Mouse (Mus musculus) neural tube, embryonic 13.5 days (tissue): ENCODE results near the gene Krtap3-1. TPM values are rescaled to one million over a fixed set of nuclear protein-coding genes. Genes with fewer than 3 reads are reported as not detected.
"Not testable (repeated sequence)": the region's sequence is repeated elsewhere in the genome, so short reads cannot be mapped to it uniquely, and the experiment has no call there.

Source experiments
- ATAC-seq: fragments of 200-750 bp; cut with Nextera tagmentation; 2 replicates; pipeline ENCODE4 v1.8.0; 2017; ENCODE audit warnings: low read depth, mild to moderate bottlenecking, moderate TSS enrichment, moderate library complexity
- H3K27ac ChIP-seq: fragments of 300-500 bp; sonication (generic); replicated peaks from 2 replicates; pipeline ENCODE4 v1.5.1; 2015; ENCODE audit warnings: moderate library complexity, mild to moderate bottlenecking, inconsistent platforms
- H3K27me3 ChIP-seq: fragments of 300-500 bp; sonication (generic); 2 replicates; pipeline ENCODE4 v1.6.1; 2015; ENCODE audit warnings: mild to moderate bottlenecking, inconsistent platforms
- H3K36me3 ChIP-seq: fragments of 300-500 bp; sonication (generic); 2 replicates; pipeline ENCODE4 v1.6.1; 2015; ENCODE audit warnings: mild to moderate bottlenecking, inconsistent platforms
- H3K4me1 ChIP-seq: fragments of 300-500 bp; sonication (generic); replicated peaks from 2 replicates; pipeline ENCODE4 v1.6.1; 2015; ENCODE audit warnings: inconsistent platforms
- H3K4me2 ChIP-seq: fragments of 300-500 bp; sonication (generic); 2 replicates; pipeline ENCODE4 v1.6.1; 2015; ENCODE audit warnings: inconsistent platforms, mild to moderate bottlenecking, moderate library complexity
- H3K4me3 ChIP-seq: fragments of 300-500 bp; sonication (generic); 2 replicates; pipeline ENCODE4 v1.5.1; 2015; ENCODE audit warnings: mild to moderate bottlenecking, inconsistent platforms
- H3K9ac ChIP-seq: fragments of 300-500 bp; sonication (generic); 2 replicates; pipeline ENCODE4 v1.6.1; 2015; ENCODE audit warnings: moderate library complexity, mild to moderate bottlenecking, inconsistent platforms
- H3K9me3 ChIP-seq: fragments of 300-500 bp; sonication (generic); 2 replicates; pipeline ENCODE4 v1.6.1; 2016; ENCODE audit warnings: inconsistent platforms
- WGBS: fragments of 180-500 bp; shearing (Covaris S2); methylation state at CpG from one replicate; pipeline ENCODE4 v1.1.7; 2015; 5-methylcytosine and 5-hydroxymethylcytosine counted together
- polyA plus RNA-seq: library from polyadenylated mRNA; unstranded; fragments of >200 nt; fragmentation: Nextera tagmentation; extraction: Ambion mirVana; gene quantifications from 2 replicates; pipeline ENCODE4 v1.2.1, GENCODE M21; 2015

The Krtap3-1 gene
- not detected in 2 replicates for polyA plus RNA-seq

DNA sequence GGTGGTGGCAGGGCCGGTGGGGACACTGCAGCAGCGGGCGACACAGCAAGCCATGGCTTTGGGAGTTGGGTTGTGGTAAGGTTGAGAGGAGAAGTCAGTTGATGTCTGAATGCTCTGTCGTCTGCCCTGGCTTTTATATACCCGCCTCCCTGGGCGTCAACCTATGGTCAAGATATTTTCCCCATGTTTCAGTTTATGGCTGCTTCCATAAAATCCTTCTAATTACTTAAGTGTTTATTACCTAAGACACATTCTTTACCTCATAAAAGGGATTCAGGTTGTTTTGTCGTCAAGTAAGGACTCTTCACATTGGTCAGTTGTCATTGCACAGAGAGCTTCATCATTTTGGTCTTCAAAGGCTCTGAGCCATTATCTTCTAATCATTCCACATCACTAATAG is at the start of gene Krtap3-1:
Gene Krtap3-1 (minus strand): TSS at position 101 of the 400 bp plus-strand sequence.
- no peak within 1 kb of the TSS for H3K27ac ChIP-seq
- no peak within 1 kb of the TSS for H3K9ac ChIP-seq
- no peaks in the 10 kb centered on the region for H3K9me3 ChIP-seq
- H3K36me3 ChIP-seq: no peaks in the 10 kb centered on the region
- H3K4me2 ChIP-seq: no peak within 1 kb of the TSS
- WGBS: 62% methylated on average over 7 of the region's 7 CpGs
- no peak within 1 kb of the TSS for H3K4me3 ChIP-seq
- no peaks in the 10 kb centered on the region for H3K4me1 ChIP-seq
- no peak for ATAC-seq
- no peaks in the 10 kb centered on the region for H3K27me3 ChIP-seq

DNA sequence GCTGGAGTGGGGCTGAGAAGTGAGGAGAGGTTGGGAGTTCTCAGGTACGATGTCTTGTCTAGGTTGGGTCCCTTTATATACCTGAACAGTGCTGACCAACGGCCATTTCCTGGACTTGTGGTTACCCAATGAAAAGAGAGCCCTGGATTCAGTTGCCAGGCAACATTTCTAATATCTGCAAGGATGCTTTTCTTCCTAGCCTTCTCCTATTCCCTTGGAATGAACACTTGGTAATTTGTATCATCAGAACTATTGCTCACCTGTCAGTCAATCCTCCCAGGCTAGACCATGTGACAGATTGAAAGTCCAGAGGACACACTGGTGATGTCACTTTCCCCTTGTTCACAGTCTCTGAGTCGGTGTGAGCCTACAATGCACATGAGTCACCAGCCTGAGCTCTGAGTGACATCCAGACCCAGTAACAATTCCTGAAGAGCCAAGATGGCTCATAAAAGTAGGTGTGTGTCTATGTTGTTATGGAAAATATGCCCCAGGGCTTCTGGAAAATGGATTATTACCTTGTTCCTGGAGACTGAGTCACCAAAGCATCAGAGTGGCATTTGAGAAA is 48.5 kb upstream of the Krtap3-1 start, which contains the start of gene Krtap2-4:
Gene Krtap2-4 (minus strand): TSS at position 51 of the 568 bp plus-strand sequence.
- no peaks in the 10 kb centered on the region for H3K9me3 ChIP-seq
- H3K4me2 ChIP-seq: no peak within 1 kb of the TSS
- no peaks in the 10 kb centered on the region for H3K27me3 ChIP-seq
- 62% methylated on average over 3 of the region's 3 CpGs for WGBS
- H3K9ac ChIP-seq: no peak within 1 kb of the TSS
- H3K4me1 ChIP-seq: no peaks in the 10 kb centered on the region
- H3K27ac ChIP-seq: no peak within 1 kb of the TSS
- no peak within 1 kb of the TSS for H3K4me3 ChIP-seq
- ATAC-seq: no peak
- H3K36me3 ChIP-seq: no peaks in the 10 kb centered on the region

DNA sequence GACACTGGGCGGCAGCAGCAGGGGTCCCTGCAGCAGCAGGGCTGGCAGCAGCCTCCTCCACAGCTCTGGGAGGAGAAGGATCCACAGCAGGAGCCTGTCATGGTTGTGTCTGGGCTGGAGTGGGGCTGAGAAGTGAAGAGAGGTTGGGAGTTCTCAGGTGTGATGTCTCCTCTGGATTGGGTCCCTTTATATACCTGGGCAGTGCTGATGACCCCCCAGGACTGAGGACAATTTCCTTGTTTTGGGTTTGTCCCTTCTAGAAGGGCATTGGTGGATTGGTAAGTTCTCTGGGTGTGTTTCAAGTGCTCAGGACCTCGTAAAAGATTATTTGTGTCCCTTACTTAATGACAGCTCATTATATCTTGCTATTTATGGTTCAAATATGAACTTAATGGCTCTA is 43.7 kb upstream of the Krtap3-1 start, which contains the start of gene Gm11937:
Gene Gm11937 (minus strand): TSS at position 101 of the 400 bp plus-strand sequence.
- 50% methylated on average over 1 of the region's 2 CpGs for WGBS
- H3K9ac ChIP-seq, H3K36me3 ChIP-seq, H3K9me3 ChIP-seq, ATAC-seq, H3K4me3 ChIP-seq, H3K4me1 ChIP-seq, H3K27ac ChIP-seq, H3K27me3 ChIP-seq, H3K4me2 ChIP-seq: not testable (repeated sequence)

DNA sequence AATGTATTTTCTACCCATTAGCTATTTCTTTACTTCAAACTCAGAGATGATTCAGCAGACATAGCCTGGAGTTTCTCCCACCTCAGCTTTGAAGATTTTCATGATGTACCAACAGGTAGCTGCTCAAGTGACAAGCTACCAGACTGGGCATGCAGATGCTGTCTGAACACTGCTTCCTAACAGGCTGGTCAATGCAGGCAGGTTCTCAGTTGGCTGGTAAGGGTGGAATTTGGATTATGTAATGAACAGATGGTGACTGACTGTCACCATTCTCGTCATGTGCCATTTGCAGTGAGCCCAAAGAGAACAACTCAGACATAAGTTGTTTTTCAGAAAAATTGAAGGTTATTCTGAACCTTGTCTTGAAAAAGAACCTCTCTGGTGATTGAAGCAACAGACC is 42.7 kb upstream of the Krtap3-1 start:
- Histone ChIP-seq H3K9me3 (no peaks in the 10 kb centered on the region), H3K27me3 (no peaks in the 10 kb centered on the region), H3K4me2 (no peak overlapping the region), H3K9ac (no peak overlapping the region), H3K4me1 (no peaks in the 10 kb centered on the region), H3K27ac (no peak overlapping the region), H3K4me3 (no peak overlapping the region), H3K36me3 (no peaks in the 10 kb centered on the region)
- 64% methylated on average over 1 of the region's 1 CpGs for WGBS
- ATAC-seq: no peak

DNA sequence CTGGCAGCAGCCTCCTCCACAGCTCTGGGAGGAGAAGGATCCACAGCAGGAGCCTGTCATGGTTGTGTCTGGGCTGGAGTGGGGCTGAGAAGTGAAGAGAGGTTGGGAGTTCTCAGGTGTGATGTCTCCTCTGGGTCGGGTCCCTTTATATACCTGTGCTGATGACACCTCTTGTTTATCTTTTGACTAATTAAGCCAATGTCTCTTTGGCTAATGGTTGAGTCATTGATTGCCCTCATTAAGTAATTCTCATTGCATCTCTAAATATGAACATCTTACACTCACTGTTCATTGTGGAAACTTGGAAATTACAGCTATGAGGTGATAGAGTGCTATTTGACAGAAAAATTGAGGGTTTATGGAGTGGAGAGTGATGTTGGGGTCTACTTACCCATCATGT is 36.8 kb upstream of the Krtap3-1 start, which contains the start of gene Gm11938:
Gene Gm11938 (minus strand): TSS at position 101 of the 400 bp plus-strand sequence.
- H3K27me3 ChIP-seq, H3K4me2 ChIP-seq, H3K9me3 ChIP-seq, H3K4me1 ChIP-seq, H3K9ac ChIP-seq, H3K4me3 ChIP-seq, ATAC-seq, H3K36me3 ChIP-seq, H3K27ac ChIP-seq: not testable (repeated sequence)
- WGBS: 53% methylated on average over 1 of the region's 1 CpGs

GRCm38 (mm10) chr11:99597742-99598141 is 31.3 kb upstream of the Krtap3-1 start, which contains the start of gene Krtap9-3:
Krtap9-3 (minus strand) TSS chr11:99598105.
- H3K27me3 ChIP-seq, H3K4me1 ChIP-seq, H3K9ac ChIP-seq, H3K36me3 ChIP-seq, H3K4me3 ChIP-seq, H3K27ac ChIP-seq, H3K4me2 ChIP-seq, H3K9me3 ChIP-seq, ATAC-seq: not testable (repeated sequence)
- 81% methylated on average over 6 of the region's 6 CpGs for WGBS

DNA sequence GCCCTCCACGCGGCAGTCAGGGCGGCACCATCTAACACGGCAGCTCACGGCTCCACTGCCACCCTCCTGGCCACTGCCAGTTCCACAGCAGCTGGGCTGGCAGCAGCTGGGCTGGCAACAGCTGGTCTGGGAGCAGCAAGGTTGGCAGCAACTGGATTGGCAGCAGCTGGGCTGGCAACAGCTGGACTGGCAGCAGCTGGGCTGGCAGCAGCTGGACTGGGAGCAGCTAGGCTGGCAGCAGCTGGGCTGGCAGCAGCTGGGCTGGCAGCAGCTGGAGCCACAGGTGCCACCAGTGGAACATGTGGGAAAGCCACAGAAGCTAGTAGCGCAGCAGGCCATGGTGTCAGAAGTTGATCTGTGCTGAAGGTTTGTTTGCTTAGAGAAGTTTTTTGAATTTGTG is 24.6 kb upstream of the Krtap3-1 start, which contains the start of gene Krtap1-3:
Gene Krtap1-3 (minus strand): TSS at position 359 of the 400 bp plus-strand sequence.
- Histone ChIP-seq H3K4me2 (no peak within 1 kb of the TSS), H3K9ac (no peak within 1 kb of the TSS), H3K4me3 (no peak within 1 kb of the TSS), H3K9me3 (no peaks in the 10 kb centered on the region), H3K27me3 (no peaks in the 10 kb centered on the region), H3K4me1 (no peaks in the 10 kb centered on the region), H3K36me3 (no peaks in the 10 kb centered on the region), H3K27ac (no peak within 1 kb of the TSS)
- ATAC-seq: no peak
- WGBS: 91% methylated on average over 6 of the region's 6 CpGs

DNA sequence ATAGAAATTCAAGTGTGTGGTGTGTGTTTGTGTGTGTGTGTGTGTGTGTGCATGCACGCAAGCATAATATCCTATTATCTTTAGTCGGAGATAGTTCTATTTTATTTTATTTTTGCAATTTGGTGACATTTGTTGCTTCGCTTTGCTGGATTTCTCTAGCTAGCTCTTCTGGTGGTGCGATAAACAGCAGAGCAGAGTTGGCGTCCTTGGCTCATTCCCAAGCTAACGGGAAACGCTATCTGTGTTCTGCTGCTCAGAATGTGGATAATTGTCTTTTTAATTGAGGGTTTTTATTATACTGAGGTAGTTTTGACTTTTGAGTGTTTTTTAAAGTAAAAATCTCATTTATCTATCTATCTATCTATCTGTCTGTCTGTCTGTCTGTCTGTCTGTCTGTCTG is 18.7 kb upstream of the Krtap3-1 start:
- Histone ChIP-seq H3K4me2 (no peak overlapping the region), H3K9me3 (no peaks in the 10 kb centered on the region), H3K27me3 (no peaks in the 10 kb centered on the region), H3K4me1 (no peaks in the 10 kb centered on the region), H3K9ac (no peak overlapping the region), H3K4me3 (no peak overlapping the region), H3K27ac (no peak overlapping the region), H3K36me3 (no peaks in the 10 kb centered on the region)
- no peak for ATAC-seq
- 88% methylated on average over 7 of the region's 7 CpGs for WGBS

DNA sequence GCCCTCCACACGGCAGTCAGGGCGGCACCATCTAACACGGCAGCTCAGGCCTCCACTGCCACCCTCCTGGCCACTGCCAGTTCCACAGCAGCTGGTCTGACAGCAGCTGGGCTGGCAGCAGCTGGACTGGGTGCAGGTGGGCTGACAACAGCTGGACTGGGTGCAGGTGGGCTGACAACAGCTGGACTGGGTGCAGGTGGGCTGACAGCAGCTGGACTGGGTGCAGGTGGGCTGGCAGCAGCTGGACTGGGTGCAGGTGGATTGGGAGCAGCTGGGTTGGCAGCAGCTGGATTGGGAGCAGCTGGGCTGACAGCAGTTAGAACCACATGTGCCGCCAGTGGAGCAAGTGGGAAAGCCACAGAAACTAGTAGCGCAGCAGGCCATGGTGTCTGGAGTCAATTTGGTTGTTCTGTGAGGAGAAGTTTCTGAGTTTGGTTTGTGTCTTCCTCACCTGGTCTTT is 16.8 kb upstream of the Krtap3-1 start, which contains the start of gene Krtap1-4:
Gene Krtap1-4 (minus strand): TSS at position 410 of the 460 bp plus-strand sequence.
- 86% methylated on average over 5 of the region's 5 CpGs for WGBS
- H3K4me2 ChIP-seq: no peak within 1 kb of the TSS
- no peak for ATAC-seq
- no peak within 1 kb of the TSS for H3K9ac ChIP-seq
- H3K27ac ChIP-seq: no peak within 1 kb of the TSS
- no peak within 1 kb of the TSS for H3K4me3 ChIP-seq
- H3K9me3 ChIP-seq: no peaks in the 10 kb centered on the region
- H3K27me3 ChIP-seq: no peaks in the 10 kb centered on the region
- no peaks in the 10 kb centered on the region for H3K4me1 ChIP-seq
- no peaks in the 10 kb centered on the region for H3K36me3 ChIP-seq

DNA sequence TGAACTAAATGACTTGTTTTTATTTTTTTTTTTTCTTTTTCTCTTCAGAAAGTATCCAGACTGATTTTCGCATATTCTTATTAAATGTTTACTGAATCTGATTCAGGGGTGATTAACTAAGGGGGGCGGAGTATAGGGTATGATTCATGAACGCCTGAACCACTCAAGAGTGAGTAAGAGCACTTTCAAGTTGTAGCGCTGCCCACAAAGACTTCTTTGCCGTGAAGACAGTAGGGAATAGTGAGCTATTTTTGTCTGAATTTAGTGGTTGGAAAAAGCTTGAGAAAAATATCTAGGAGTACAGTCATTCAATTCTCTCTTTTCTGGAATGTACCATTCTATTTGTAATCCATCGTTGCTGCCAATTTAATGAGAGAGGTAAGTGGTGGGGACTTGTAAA is 15.1 kb upstream of the Krtap3-1 start:
- no peak overlapping the region for H3K27ac ChIP-seq
- no peak overlapping the region for H3K4me3 ChIP-seq
- H3K4me1 ChIP-seq: no peaks in the 10 kb centered on the region
- H3K27me3 ChIP-seq: no peaks in the 10 kb centered on the region
- no peak overlapping the region for H3K4me2 ChIP-seq
- no peaks in the 10 kb centered on the region for H3K36me3 ChIP-seq
- no peak overlapping the region for H3K9ac ChIP-seq
- WGBS: 86% methylated on average over 6 of the region's 6 CpGs
- H3K9me3 ChIP-seq: no peaks in the 10 kb centered on the region
- no peak for ATAC-seq

DNA sequence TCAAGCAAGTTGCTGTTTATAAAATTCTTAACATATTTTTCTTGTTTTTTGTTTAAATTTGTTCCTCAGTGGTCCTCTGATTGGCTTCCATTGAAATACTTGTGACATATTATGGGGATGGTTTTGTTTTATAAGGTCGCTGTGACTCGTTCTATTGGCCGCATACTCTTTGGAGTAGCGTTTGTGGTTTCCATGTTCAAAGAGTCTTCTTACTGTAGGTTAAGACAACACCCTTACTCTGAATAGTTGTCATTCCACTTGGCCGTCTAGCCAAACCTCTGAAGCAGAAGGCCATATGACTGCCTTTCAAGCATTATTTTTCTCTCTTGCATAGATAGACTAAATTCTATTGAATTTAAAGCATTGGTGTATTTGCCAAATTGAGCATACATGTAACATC is 14.6 kb upstream of the Krtap3-1 start:
- Histone ChIP-seq H3K4me3 (no peak overlapping the region), H3K27me3 (no peaks in the 10 kb centered on the region), H3K9me3 (no peaks in the 10 kb centered on the region), H3K9ac (no peak overlapping the region), H3K4me2 (no peak overlapping the region), H3K4me1 (no peaks in the 10 kb centered on the region), H3K27ac (no peak overlapping the region), H3K36me3 (no peaks in the 10 kb centered on the region)
- WGBS: 93% methylated on average over 5 of the region's 5 CpGs
- ATAC-seq: no peak

GRCm38 (mm10) chr11:99580636-99581035 is 14.2 kb upstream of the Krtap3-1 start, which contains the start of gene Krtap1-5:
Krtap1-5 (minus strand) TSS chr11:99581016.
- Histone ChIP-seq H3K4me1 (no peaks in the 10 kb centered on the region), H3K9me3 (no peaks in the 10 kb centered on the region), H3K9ac (no peak within 1 kb of the TSS), H3K4me3 (no peak within 1 kb of the TSS), H3K27me3 (no peaks in the 10 kb centered on the region), H3K27ac (no peak within 1 kb of the TSS), H3K4me2 (no peak within 1 kb of the TSS), H3K36me3 (no peaks in the 10 kb centered on the region)
- no peak for ATAC-seq
- 74% methylated on average over 6 of the region's 6 CpGs for WGBS
